Mouse (Mus musculus) lung, postnatal 10 days (tissue): ENCODE measurements around the gene Noto.

Source experiments
- DNase-seq: peaks from one replicate; pipeline ENCODE4 v3.0.0; 2021

Gene Noto

DNA sequence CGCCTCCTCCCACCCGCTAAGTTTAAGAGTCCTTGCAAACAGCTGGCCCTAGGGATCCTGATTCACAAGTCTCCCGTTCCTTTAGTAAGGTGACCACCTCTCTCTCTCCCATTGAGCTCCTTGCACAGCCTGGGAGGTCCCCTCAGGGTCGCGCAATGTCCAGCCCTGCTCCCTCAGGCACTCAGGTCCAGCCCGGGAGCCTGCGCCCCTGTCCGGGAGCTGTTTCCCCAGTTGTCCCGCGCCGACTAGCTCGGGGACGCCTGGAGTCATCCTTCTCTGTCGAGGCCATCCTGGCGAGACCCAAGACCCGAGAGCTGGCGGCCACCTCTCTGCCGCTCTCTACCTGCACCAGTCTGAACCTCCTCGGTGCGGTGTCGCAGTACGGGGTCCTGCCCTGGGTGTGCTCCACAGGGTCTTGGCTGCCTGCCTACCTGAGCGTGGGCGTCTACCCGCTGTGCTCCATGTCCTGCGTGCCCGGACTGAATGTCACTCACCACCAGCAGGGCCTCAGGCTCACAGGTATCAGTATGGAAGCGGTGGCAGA lies at the start of gene Noto:
TSS of gene Noto (plus strand) at position 51 of the 544 bp plus-strand sequence.
- no peak for DNase-seq

DNA sequence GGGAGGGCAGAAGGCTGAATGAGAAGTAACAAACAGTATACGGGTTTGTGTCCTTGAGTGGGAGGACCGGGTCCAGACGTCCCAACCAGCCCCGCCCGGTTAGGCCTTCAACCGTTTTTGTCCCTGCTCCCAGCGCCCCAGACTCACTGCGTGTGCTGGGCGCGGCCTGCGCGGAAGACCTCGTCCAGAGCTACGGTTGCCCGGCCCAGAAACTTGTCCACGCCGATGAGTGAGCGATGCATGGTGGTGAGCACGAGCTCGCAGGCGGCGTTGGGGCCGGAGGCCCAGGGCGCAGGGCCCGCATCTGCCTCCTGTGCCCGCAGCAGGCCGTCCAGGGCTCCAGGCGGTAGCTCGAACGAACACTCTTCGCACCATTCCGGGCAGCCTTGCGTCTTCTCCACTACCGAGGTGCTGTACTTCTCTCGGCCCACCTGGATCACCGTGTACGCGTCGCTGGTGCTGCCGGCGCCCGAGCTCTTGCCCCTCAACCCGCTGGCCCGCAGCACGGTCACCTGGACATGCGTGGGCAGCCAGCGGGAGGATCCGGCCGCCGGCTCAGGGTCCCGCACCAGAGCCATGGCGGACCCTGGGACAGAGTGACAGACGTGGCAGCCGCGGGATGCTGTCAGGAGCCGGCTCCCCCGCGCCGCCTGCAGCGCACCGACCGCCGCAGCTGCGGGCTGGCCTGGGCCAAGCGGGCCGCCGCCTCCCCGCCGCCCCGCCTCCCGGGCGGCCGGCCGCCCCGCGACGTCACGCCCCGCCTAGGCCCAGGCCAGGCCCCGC lies 49.5 kb upstream of the Noto start, which contains the start of gene Rab11fip5:
TSS of gene Rab11fip5 (minus strand) at position 684 of the 783 bp plus-strand sequence.
- peak; percentile 55 for DNase-seq

DNA sequence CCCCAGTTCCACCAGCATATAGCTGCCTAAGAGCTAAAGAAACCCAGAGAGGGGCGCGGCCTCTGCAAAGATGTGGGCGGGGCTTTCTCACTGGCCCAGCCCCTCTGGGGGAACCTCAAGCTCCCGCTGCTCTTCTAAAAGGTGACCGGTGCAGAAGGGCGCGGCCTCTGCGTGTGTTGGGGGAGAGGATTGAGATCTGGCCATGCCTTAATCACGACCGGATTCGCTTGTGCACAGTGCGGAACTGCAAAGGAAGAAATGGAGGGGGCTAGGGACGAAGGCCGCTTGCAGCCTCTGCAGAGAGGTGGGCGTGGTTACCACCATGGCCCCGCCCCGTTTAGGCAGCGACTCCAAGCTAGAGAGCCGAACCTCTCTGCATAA lies 49.0 kb upstream of the Noto start:
- peak; percentile 98 for DNase-seq

DNA sequence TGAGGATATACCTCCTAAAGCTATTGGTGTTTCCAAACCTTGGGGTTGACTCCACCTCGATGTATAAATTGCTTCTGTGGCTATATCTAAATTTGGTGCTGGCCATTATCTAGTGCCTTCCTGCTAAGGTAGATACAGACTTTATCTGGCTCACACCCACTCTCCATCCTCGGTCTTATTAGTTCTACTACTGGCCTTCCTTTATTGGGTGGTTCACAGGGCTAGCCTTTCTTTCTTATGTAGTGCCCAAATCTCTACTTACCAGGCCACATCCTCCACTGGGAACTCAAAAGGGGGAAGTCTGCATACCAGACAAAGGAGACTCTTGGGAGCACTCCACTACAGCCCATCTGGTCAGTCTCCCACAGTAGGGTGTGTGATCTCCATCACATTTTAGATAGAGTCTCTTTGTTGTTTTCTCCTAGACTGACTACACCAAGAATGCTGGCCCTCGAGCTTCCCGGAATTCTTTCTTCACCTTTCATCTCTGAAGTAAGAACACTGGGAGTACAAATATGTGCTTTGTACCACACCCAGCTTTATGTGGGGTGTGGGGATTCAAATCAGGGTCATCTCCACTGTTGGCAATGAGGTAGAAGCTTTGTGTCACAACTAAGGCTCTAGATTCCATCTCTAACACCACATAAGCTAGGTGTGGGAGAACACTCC lies 46.5 kb upstream of the Noto start:
- DNase-seq, result no peak

DNA sequence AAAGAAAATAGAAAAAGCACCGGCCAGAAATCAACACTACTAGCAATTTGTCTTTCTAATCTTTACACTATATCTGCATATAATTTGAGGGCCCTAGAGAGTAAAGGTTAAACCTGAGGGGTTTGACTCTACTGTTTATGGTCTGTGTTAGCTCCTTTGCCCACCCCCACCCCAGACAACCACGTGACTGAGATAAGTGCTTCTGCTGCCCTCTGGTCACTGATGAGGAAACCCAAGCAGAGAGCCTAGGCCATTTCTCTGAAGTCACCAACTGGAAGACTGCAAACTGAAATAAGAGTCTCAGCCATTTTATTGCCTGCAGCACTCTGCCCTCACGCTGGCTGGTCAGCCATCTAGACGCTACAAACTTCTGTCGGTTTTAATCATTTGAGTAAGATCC lies 45.8 kb upstream of the Noto start:
- DNase-seq, result no peak

DNA sequence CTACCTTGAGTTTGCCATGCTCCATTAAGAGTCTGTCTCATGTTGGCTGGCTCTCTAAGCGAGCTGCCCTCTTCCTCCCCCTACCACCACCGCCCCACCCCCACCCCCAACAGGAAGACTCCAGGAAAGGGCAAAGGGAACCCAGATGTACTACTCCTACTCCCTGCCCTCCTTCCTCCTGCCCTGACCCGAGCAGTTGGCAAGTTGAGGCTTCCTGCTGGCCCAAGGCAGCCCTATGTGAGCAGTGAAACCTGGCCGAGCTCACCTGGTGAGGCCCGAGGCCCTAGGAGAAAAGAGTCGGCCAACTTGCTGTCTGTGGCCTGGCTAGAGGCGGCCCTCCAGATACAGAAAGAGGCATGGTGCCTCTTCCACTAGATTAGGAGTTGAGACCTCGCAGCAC lies 45.1 kb upstream of the Noto start:
- DNase-seq, result no peak

DNA sequence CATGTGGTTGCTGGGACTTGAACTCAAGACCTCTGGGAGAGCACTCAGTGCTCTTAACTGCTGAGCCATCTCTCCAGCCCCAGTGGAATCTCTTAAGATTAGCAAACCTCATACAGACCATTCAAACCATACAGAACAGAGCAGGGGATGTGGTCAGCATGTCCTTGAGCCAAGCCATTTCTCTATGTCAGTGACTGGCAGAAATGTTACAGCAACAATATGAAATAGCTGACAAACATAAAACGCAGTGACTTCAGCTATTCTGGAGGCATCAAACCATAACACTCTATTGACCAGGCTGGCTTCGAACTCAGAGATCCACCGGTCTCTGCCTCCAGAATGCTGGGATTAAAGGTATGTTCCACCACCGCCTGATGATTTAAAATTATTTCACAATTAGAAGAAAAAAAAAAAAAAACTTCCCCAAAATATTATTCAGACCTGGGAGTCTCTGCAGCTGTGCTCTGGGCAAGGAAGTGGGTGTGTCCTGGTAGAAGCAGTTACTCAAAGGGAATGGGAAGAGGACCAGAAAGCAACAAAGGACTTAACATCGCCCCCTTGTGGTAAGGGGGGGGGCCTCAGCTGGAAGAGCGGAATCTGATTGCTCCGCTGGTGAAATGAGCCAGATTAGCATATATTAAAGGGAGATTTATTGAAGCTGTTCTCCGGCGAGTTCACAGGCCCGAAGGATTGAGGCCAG lies 43.3 kb upstream of the Noto start:
- peak; percentile 94 for DNase-seq

DNA sequence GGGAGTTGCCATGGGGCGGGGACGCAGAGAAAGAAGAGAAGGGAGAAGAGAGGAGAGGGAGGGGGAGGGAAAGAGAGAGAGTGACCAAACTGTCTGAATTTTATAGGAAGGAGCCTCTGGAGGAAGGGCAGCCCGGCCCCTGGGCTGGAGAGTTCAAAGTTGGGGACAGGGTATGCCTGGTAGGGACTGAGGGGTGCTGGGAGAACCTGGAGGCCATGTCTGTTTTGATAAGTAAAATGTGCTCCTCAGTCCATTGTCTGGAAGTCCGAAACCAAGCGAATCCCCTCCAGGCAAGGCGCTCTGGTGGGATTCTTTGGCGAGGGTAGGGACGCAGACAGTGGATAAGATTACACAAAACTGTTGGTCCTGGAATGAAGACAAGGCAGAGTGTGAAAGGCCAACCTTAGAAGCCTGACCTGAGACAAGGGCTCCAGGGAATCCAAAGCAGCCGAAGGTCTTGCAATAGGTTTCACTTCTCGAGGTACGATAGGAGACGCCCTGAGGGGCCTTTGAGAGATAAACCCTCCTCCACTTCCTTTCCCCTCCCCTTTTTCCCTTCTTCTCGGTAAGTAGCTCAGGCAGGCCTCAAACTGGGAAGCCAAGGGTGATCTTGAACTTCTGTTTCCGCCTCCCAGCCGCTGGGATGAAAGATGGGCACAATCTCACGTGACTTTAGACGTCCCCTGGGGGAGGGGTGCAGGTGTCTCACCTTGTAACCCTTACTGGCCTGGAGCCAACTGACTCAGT lies 42.6 kb upstream of the Noto start:
- DNase-seq, result no peak

DNA sequence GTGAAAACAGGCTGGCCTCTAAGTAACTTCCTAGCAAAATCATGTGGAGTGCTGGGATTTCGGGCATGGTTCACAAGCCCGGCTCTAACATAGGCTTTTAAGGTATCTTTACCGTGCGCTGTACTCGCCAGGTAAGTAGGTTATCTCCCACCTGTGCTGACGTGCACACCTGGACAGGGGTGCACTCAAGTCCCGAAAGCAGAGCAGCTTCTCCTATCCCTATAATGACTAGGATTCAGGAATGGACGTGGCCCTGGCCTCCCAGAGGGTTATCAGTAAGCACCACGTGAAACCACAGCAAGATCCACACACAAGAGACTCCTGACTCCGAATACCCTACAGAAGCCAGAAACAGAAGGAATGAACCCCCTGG lies 42.1 kb upstream of the Noto start:
- DNase-seq, result no peak

DNA sequence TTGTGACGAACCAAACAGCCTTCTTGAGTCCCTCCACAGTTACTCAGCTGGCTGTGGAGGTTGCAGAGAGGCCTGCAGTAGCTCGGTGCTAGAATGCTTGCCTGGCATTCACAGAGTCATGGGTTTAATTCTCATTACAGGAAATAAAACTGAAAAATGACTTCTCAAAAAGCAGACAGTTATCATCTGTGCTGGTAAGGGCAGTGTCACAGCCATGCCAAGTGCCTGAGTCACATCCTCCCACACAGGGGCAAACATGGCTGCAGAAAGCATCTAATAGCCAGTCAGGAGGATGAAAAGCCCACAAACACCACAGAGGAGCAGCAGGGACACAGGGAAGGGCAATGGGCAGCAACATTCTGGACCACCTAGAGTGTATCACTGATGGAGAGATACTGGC lies 40.9 kb upstream of the Noto start:
- DNase-seq, result no peak

DNA sequence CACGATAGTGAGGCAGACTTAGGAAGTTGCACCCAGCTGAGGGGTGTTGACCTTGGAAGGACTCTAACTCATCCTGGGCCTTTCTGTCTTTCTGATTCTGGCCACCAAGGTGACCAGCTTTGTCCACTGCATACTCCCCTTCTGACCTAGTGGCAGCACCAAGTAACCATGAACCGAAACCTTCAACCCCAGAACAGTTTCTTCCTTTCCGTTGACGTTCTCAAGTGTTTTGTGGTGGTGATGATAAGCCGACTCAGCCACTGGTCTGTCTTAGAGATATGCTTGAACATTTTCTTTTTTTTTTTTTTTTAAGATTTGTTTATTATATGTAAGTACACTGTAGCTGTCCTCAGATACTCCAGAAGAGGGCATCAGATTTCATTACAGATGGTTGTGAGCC lies 35.1 kb upstream of the Noto start:
- no peak for DNase-seq

DNA sequence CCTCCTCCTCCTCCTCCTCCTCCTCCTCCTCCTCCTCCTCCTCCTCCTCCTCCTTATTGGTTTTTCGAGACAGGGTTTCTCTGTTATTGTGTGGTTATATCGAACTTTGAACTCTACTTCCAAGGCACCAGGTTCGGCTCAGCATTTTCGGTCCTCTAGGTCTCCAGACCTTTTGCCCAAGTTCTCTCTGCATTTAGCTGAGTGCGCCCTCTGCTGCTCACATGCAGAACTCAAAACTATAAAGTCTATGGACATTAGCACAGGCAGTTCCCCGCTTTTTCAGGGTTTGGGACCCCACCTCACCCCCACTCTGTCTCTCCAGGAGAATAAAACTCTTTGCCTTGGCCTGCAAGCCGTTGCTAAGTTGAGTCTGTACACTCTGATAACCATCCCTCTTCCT lies 31.9 kb upstream of the Noto start:
- peak; percentile 78 for DNase-seq

DNA sequence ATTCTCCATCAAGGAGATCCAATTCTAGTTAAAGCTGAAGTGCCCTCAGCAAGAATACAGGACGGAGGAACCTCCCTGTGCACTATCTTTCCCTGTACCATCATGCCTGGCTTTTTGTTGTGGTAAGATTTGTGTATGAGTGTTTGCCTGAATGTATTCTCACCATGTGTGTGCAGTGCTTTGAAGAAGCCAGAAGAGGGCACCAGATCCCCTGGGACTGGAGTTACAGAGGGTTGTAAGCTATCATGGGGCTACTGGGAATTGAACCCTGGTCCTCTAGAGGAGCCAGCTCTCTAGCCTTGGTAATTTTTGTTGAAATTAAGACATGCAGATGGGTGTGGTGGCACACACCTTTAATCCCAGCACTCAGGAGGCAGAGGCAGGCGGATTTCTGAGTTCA lies 28.3 kb upstream of the Noto start:
- no peak for DNase-seq

DNA sequence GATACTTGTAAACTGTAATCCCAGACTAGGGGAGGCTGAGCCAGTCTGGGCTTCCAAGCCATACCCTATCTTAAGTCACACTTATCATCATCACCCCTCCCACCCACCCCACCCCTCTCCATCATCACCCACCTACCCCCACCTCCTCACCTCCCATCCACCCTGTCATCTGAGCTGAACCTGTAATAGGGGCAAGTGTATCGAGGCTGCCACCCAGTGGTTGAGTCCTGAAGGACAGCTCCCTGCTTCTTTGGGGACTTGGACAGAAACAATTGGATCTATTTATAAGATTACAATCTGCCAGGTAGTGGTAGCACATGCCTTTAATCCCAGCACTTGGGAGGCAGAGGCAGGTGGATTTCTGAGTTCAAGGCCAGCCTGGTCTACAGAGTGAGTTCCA lies 26.5 kb upstream of the Noto start:
- DNase-seq, result peak; percentile 56

DNA sequence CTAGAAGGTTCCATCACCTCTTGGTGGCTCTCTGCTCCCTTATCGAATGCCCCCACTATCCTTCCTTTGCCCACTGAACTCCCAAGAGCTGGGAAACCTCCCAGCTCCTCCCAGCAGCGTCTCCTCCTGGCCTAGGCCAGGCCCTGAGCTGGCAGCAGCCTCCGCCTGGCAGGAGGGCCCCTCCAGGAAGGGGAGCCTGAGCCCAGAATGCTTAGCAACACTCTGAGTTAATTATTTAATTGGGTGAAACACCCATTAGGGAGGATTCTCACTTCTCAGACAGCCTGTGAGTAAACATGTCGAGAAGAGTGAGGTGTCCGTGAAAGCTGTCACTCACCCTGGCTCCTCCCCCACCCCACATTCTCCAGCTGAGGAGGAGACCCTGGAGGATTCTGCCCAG lies 24.0 kb upstream of the Noto start:
- DNase-seq, result no peak

DNA sequence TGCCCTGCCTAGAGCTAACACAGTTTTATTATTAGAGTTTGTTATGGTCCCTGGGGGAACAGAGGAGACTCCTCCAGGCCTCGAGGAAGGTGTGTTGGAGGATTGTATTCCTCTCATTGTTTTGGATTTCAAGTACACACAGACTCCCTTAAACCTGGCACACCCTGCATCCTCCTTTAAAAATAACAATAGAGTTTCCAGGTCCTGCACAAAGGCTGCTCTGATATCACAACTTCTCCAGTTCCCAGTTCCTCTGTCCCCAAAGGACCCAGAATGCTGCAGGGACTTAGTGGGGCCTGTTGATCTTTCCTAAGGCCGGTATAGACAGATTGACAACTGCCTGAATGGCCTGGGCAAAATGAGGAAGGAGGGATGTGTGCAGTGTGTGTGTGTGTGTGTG lies 21.1 kb upstream of the Noto start:
- DNase-seq, result peak; percentile 38

DNA sequence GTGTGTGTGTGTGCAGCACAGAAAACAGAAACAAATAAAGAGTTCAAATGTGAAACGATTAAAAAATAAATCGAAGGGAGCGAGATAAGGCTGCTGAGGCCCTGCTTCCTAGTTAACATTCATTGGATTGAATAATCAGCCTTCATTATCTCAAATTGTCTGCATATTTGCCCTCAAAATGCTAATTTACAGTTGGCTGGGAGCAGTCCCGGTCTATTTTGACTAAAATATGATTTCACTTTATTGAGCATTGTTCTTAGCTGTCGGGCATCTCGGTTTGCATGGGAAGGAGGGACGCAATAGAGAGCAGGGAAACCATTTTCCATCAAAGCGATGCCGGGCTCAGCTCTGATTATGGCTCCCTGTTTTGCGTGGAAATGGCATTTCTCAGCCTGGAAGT lies 20.6 kb upstream of the Noto start:
- DNase-seq, result no peak

DNA sequence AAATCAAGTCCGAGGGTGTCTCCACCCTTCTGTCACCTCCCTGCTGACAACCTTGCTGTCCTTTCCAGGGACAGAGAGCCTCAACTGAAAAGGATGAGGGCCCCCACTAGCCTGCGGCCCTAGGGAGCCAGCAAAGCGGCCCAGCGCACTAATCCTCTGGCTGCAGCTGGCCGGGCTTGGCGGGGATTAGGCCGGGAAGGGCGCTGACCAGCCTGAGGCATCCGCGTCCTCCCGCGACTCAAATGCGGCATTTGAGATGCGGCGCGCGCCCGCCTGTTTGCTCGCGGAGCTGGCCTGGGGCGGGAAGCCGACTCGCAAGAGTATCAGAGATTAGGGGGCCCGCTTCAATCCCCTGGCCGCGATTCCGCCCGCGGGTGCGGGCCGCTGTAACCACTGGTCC lies 14.7 kb upstream of the Noto start:
- no peak for DNase-seq

DNA sequence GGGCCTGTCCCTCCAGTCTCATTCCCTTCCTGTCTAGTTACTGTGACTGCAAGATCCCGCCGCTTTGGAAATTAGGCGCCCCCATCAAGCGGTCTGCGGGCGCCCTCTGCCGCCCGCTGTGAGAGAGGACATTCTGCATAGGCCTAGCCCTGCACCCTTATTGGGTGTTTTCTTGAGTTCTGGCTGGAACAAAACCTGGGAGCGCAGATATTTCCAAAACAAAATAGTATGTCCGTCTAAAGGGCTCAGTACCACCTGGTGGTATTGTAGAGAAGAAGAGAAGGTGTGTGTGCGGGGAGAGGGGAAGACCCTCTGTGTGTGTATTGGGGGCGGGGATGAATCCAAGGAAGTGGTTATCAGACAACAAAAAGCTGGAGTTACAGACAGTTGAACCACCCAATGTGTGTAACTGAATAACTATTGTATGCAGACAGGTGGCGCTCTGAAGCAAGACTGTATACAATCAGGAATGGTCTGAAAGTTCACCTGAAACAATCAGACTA lies 12.9 kb upstream of the Noto start:
- DNase-seq, result peak; percentile 78

DNA sequence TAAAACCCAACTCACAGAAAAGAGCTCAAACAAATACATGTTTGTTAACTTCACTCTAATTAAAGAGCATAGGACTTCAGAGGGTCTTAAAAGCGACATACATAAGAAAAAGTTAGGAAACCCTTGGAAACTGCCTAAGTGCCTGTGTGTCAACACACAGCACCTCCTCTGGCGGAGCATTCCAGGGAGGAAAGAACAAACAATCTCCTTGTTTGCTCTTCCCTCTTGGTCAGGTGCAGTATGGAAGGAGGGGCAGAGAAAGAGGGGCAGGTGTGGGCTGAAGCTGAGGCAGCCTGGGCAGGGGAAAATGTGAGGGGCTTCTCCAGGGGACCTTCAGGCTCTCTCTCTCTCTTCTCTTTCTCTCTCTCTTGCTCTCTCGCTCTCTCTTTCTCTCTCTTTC lies 7.9 kb upstream of the Noto start:
- peak; percentile 40 for DNase-seq

DNA sequence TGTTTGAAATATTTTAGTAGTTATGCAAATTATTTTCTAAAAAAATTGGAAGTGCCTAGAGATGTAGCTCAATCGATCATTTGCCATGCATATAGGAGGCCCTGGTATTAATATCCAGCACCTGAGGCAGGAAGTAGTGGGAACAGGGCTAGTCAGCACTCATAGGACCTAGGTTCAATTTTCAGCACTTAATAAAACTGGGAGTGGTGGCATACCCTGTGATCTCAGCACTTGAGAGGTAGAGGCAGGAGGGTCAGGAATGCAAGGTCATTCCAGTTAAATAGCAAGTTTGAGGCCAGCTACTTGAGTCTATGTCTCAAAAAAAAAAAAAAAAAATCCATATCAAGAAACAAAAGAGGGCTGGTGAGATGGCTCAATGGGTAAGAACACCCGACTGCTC lies 4.5 kb upstream of the Noto start:
- no peak for DNase-seq

DNA sequence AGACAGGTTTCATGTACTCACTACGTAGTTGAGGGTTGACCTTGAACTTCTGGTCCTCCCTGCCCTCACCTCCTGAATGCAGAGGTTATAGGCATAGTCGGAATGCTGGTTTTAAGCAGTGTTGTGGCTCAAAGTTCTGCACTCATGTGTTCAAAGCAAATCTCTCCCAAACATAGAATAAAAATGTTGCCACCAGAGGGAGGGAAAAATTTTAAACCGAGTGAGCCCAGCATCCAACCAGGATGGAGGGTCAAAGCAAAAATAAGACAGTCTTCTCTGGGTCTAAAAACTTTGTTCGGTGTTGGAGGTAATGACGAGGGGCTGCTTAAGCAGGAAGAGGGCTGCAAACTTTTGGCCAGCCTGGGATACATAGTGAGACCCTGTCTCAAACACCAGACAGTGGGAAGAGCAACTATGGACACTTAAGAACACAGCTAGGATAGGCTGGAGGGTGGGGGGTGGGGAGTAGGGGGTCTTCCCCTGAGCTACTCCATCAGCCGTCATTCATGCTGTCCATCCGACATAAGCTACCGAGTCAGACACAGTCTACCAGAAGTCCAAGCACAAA lies 7.7 kb downstream of the Noto start:
- DNase-seq, result no peak
